Mouse (Mus musculus) hindbrain, embryonic 10.5 days (tissue): ENCODE data around the gene Phf20. TPM values are rescaled to one million over a fixed set of nuclear protein-coding genes. Genes with fewer than 3 reads are reported as not detected.

Experiments used
- DNase-seq: peaks from one replicate; pipeline ENCODE4 v3.0.0-alpha.2; 2017; ENCODE audit warnings: low spot score
- H3K27ac ChIP-seq: fragments of 300-500 bp; sonication (generic); 2 replicates; pipeline ENCODE4 v1.5.1; 2016; ENCODE audit warnings: mild to moderate bottlenecking, moderate library complexity
- H3K27me3 ChIP-seq: fragments of 300-500 bp; sonication (generic); 2 replicates; pipeline ENCODE4 v1.6.1; 2016; ENCODE audit warnings: mild to moderate bottlenecking; ENCODE audit not compliant: poor library complexity, insufficient read depth, severe bottlenecking
- H3K36me3 ChIP-seq: fragments of 300-500 bp; sonication (generic); 2 replicates; pipeline ENCODE4 v1.6.1; 2016; ENCODE audit warnings: mild to moderate bottlenecking, moderate library complexity
- H3K4me1 ChIP-seq: fragments of 300-500 bp; sonication (generic); replicated peaks from 2 replicates; pipeline ENCODE4 v1.6.1; 2016; ENCODE audit warnings: mild to moderate bottlenecking
- H3K4me3 ChIP-seq: fragments of 300-500 bp; sonication (generic); 2 replicates; pipeline ENCODE4 v1.5.1; 2016; ENCODE audit warnings: mild to moderate bottlenecking, moderate library complexity
- H3K9me3 ChIP-seq: fragments of 300-500 bp; sonication (generic); 2 replicates; pipeline ENCODE4 v1.6.1; 2016; ENCODE audit warnings: mild to moderate bottlenecking, moderate library complexity
- WGBS: fragments of 180-500 bp; shearing (Covaris S2); methylation state at CpG from one replicate; pipeline ENCODE4 v1.1.7; 2016; 5-methylcytosine and 5-hydroxymethylcytosine counted together
- polyA plus RNA-seq: library from polyadenylated mRNA; unstranded; fragments of >200 nt; fragmentation: Nextera tagmentation; extraction: Ambion mirVana; gene quantifications from 2 replicates; pipeline ENCODE4 v1.2.1, GENCODE M21; 2016

Phf20 gene
- polyA plus RNA-seq, 1 experiment from 2014 or later, result 73.4 TPM

GRCm38 (mm10) chr2:156257922-156258761 lies 61.9 kb downstream of the Phf20 start:
- 86% methylated on average over 11 of the region's 11 CpGs for WGBS
- Histone ChIP-seq H3K4me3 (no peak overlapping the region), H3K36me3 (peaks cover 98% of the 10 kb centered on the region)

GRCm38 (mm10) chr2:156260968-156261367 lies 64.7 kb downstream of the Phf20 start:
- no peak for DNase-seq
- Histone ChIP-seq H3K27me3 (no peaks in the 10 kb centered on the region), H3K36me3 (peaks cover 88% of the 10 kb centered on the region), H3K27ac (no peak overlapping the region), H3K4me3 (no peak overlapping the region), H3K4me1 (0 out of 2 replicates have a peak, but pooled peaks cover 4% of the 10 kb centered on the region), H3K9me3 (no peaks in the 10 kb centered on the region)
- 85% methylated on average over 2 of the region's 2 CpGs for WGBS

More at GRCm38 (mm10) chr2:156257922-156258761, 61.9 kb downstream of the Phf20 start:
- DNase-seq, result no peak
- Histone ChIP-seq H3K27ac (no peak overlapping the region), H3K27me3 (no peaks in the 10 kb centered on the region), H3K4me1 (0 out of 2 replicates have a peak, but pooled peaks cover 4% of the 10 kb centered on the region), H3K9me3 (no peaks in the 10 kb centered on the region)

GRCm38 (mm10) chr2:156263204-156263893 lies 67.1 kb downstream of the Phf20 start:
- no peak overlapping the region for H3K4me3 ChIP-seq
- no peak for DNase-seq
- WGBS, result 91% methylated on average over 4 of the region's 4 CpGs
- no peaks in the 10 kb centered on the region for H3K9me3 ChIP-seq
- H3K4me1 ChIP-seq, result no peaks in the 10 kb centered on the region
- H3K27me3 ChIP-seq, result no peaks in the 10 kb centered on the region
- H3K27ac ChIP-seq, result no peak overlapping the region
- H3K36me3 ChIP-seq, result peaks cover 82% of the 10 kb centered on the region

GRCm38 (mm10) chr2:156267636-156268035 lies 71.4 kb downstream of the Phf20 start:
- no peak for DNase-seq
- no peak overlapping the region for H3K27ac ChIP-seq
- no peak overlapping the region for H3K4me3 ChIP-seq
- peaks cover 77% of the 10 kb centered on the region for H3K36me3 ChIP-seq
- no peaks in the 10 kb centered on the region for H3K27me3 ChIP-seq
- H3K4me1 ChIP-seq, result no peaks in the 10 kb centered on the region
- 95% methylated on average over 9 of the region's 9 CpGs for WGBS
- H3K9me3 ChIP-seq, result no peaks in the 10 kb centered on the region

- DNase-seq, result no peak
- WGBS, result 94% methylated on average over 6 of the region's 6 CpGs
- H3K36me3 ChIP-seq, result peaks cover 84% of the 10 kb centered on the region
- H3K4me1 ChIP-seq, result no peaks in the 10 kb centered on the region
- H3K27ac ChIP-seq, result no peak overlapping the region
- no peak overlapping the region for H3K4me3 ChIP-seq
- H3K27me3 ChIP-seq, result no peaks in the 10 kb centered on the region
- H3K9me3 ChIP-seq, result no peaks in the 10 kb centered on the region
These were observed 76.3 kb downstream of the Phf20 start for GRCm38 (mm10) chr2:156272553-156272952.

GRCm38 (mm10) chr2:156278226-156279017 lies 82.2 kb downstream of the Phf20 start:
- Histone ChIP-seq H3K27me3 (no peaks in the 10 kb centered on the region), H3K9me3 (no peaks in the 10 kb centered on the region), H3K36me3 (peaks cover 80% of the 10 kb centered on the region), H3K4me3 (no peak overlapping the region), H3K4me1 (0 out of 2 replicates have a peak, but pooled peaks cover 2% of the 10 kb centered on the region), H3K27ac (no peak overlapping the region)
- peak; percentile 75 for DNase-seq
- 63% methylated on average over 4 of the region's 4 CpGs for WGBS

GRCm38 (mm10) chr2:156281227-156281626 lies 85.0 kb downstream of the Phf20 start:
- DNase-seq, result no peak
- Histone ChIP-seq H3K4me3 (no peak overlapping the region), H3K36me3 (peaks cover 75% of the 10 kb centered on the region), H3K9me3 (no peaks in the 10 kb centered on the region), H3K27ac (no peak overlapping the region), H3K4me1 (0 out of 2 replicates have a peak, but pooled peaks cover 2% of the 10 kb centered on the region), H3K27me3 (no peaks in the 10 kb centered on the region)
- 93% methylated on average over 4 of the region's 4 CpGs for WGBS

GRCm38 (mm10) chr2:156285161-156285560 lies 88.9 kb downstream of the Phf20 start:
- Histone ChIP-seq H3K36me3 (peaks cover 81% of the 10 kb centered on the region), H3K4me1 (no peaks in the 10 kb centered on the region), H3K9me3 (no peaks in the 10 kb centered on the region), H3K4me3 (no peak overlapping the region), H3K27ac (no peak overlapping the region), H3K27me3 (no peaks in the 10 kb centered on the region)
- WGBS, result 87% methylated on average over 2 of the region's 2 CpGs
- no peak for DNase-seq

GRCm38 (mm10) chr2:156286733-156287132 lies 90.5 kb downstream of the Phf20 start:
- DNase-seq, result no peak
- Histone ChIP-seq H3K9me3 (no peaks in the 10 kb centered on the region), H3K4me1 (no peaks in the 10 kb centered on the region), H3K27me3 (no peaks in the 10 kb centered on the region), H3K27ac (no peak overlapping the region), H3K4me3 (no peak overlapping the region), H3K36me3 (peaks cover 85% of the 10 kb centered on the region)
- 96% methylated on average over 4 of the region's 4 CpGs for WGBS

- DNase-seq, result no peak
- no peak overlapping the region for H3K27ac ChIP-seq
- 92% methylated on average over 2 of the region's 2 CpGs for WGBS
- no peaks in the 10 kb centered on the region for H3K27me3 ChIP-seq
- H3K4me3 ChIP-seq, result no peak overlapping the region
- no peaks in the 10 kb centered on the region for H3K9me3 ChIP-seq
- peaks cover 84% of the 10 kb centered on the region for H3K36me3 ChIP-seq
- H3K4me1 ChIP-seq, result no peaks in the 10 kb centered on the region
These were observed 92.0 kb downstream of the Phf20 start for GRCm38 (mm10) chr2:156288222-156288621.

GRCm38 (mm10) chr2:156289552-156290160 lies 93.4 kb downstream of the Phf20 start:
- Histone ChIP-seq H3K27me3 (no peaks in the 10 kb centered on the region), H3K4me1 (no peaks in the 10 kb centered on the region), H3K36me3 (peaks cover 94% of the 10 kb centered on the region), H3K9me3 (no peaks in the 10 kb centered on the region), H3K4me3 (no peak overlapping the region), H3K27ac (no peak overlapping the region)
- no peak for DNase-seq
- WGBS, result 92% methylated on average over 2 of the region's 2 CpGs

GRCm38 (mm10) chr2:156291998-156292397 lies 95.7 kb downstream of the Phf20 start:
- H3K36me3 ChIP-seq, result peaks cover 98% of the 10 kb centered on the region
- no peaks in the 10 kb centered on the region for H3K27me3 ChIP-seq
- H3K27ac ChIP-seq, result no peak overlapping the region
- H3K9me3 ChIP-seq, result no peaks in the 10 kb centered on the region
- no peak for DNase-seq
- no peak overlapping the region for H3K4me3 ChIP-seq
- no peaks in the 10 kb centered on the region for H3K4me1 ChIP-seq
- 94% methylated on average over 1 of the region's 1 CpGs for WGBS
